Mouse (Mus musculus): Measurements from ENCODE around the gene Olfr1265. TPM values are rescaled to one million over a fixed set of nuclear protein-coding genes. Genes with fewer than 3 reads are reported as not detected.

Olfr1265 gene
- polyA plus RNA-seq (2015; fragmentation: Nextera tagmentation; extraction: Ambion mirVana) = not detected in 2 replicates

GRCm38 (mm10) chr2:90035037-90035436 is at the start of gene Olfr1265:
Olfr1265 (plus strand) TSS chr2:90035337.
- Histone ChIP-seq H3K4me3 (ENCODE audit: low read depth, low read length) (no peak within 1 kb of the TSS), H3K4me2 (ENCODE audit: low read length) (no peak within 1 kb of the TSS), H3K27me3 (ENCODE audit: control insufficient read depth, insufficient read depth, low read depth, low read length) (no peaks in the 10 kb centered on the region), H3K9ac (ENCODE audit: low read depth, low read length) (no peak within 1 kb of the TSS), H3K36me3 (ENCODE audit: control insufficient read depth, insufficient read depth, low read length) (no peaks in the 10 kb centered on the region), H3K9me3 (replicated peaks; ENCODE audit: control insufficient read depth, low read length, poor library complexity, severe bottlenecking) (no peaks in the 10 kb centered on the region), H3K27ac (ENCODE audit: low read length) (no peak within 1 kb of the TSS), H3K4me1 (ENCODE audit: control insufficient read depth, insufficient read depth, low read length) (no peaks in the 10 kb centered on the region)
- no peak for ATAC-seq

DNA sequence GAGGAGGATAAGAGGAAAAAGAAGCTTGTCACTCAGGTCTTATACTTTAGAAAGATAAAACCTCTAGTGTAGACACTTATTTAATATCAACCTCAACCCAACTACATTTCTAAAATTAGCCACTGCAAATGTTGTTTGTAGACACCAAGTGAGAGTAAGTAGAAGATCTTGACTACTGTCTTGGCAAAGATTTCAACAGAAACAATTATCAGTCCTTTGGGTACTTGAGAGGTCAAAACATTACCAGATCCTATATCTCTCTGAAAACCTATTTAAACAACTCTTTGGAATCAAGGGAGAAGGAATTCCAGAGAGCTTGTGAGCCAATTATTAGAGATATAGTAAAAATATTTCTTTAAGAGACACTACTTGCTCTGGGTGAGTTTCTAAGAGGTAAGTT is 44.2 kb upstream of the Olfr1265 start, which contains the start of gene Olfr1261:
TSS of gene Olfr1261 (plus strand) at position 301 of the 400 bp plus-strand sequence.
- Histone ChIP-seq H3K4me1 (ENCODE audit: control insufficient read depth, insufficient read depth, low read length) (no peaks in the 10 kb centered on the region), H3K9ac (ENCODE audit: low read depth, low read length) (no peak within 1 kb of the TSS), H3K4me2 (ENCODE audit: low read length) (no peak within 1 kb of the TSS), H3K27me3 (ENCODE audit: control insufficient read depth, insufficient read depth, low read depth, low read length) (no peaks in the 10 kb centered on the region), H3K36me3 (ENCODE audit: control insufficient read depth, insufficient read depth, low read length) (no peaks in the 10 kb centered on the region), H3K4me3 (ENCODE audit: low read depth, low read length) (no peak within 1 kb of the TSS), H3K27ac (ENCODE audit: low read length) (no peak within 1 kb of the TSS), H3K9me3 (replicated peaks; ENCODE audit: control insufficient read depth, low read length, poor library complexity, severe bottlenecking) (no peaks in the 10 kb centered on the region)
- ATAC-seq = no peak

- H3K27ac ChIP-seq (ENCODE audit: low read length) = no peak within 1 kb of the TSS
- H3K4me2 ChIP-seq (ENCODE audit: low read length) = no peak within 1 kb of the TSS
- no peak for ATAC-seq
- no peak within 1 kb of the TSS for H3K4me3 ChIP-seq (ENCODE audit: low read depth, low read length)
- no peaks in the 10 kb centered on the region for H3K27me3 ChIP-seq (ENCODE audit: control insufficient read depth, insufficient read depth, low read depth, low read length)
- no peaks in the 10 kb centered on the region for H3K4me1 ChIP-seq (ENCODE audit: control insufficient read depth, insufficient read depth, low read length)
- H3K36me3 ChIP-seq (ENCODE audit: control insufficient read depth, insufficient read depth, low read length) = no peaks in the 10 kb centered on the region
- H3K9me3 ChIP-seq (replicated peaks; ENCODE audit: control insufficient read depth, low read length, poor library complexity, severe bottlenecking) = no peaks in the 10 kb centered on the region
- H3K9ac ChIP-seq (ENCODE audit: low read depth, low read length) = no peak within 1 kb of the TSS
Observed at GRCm38 (mm10) chr2:89999845-90000244, 35.3 kb upstream of the Olfr1265 start, which contains the start of gene Olfr1262. Olfr1262 (plus strand) TSS chr2:90000145.

DNA sequence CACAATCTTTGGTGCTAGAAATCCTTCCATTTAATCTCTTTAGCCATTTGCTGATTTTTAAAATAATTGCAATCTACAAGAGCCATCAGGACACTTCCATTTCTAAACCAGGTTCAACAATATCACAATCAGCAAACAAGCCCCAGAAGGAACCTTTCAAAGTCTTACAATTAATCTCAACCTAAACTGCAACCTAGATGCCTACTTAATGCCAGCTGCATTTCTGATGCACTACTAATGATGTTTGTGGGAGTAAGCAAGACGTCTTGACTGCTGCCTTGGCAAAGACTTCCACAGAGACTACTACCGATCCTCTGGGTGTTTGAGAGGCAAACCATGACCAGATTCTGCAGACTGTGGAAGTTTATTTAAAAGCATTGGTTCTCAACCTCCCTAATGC is 23.3 kb upstream of the Olfr1265 start, which contains the start of gene Olfr1263:
TSS of gene Olfr1263 (plus strand) at position 301 of the 400 bp plus-strand sequence.
- Histone ChIP-seq H3K27me3 (ENCODE audit: control insufficient read depth, insufficient read depth, low read depth, low read length) (no peaks in the 10 kb centered on the region), H3K4me3 (ENCODE audit: low read depth, low read length) (no peak within 1 kb of the TSS), H3K9ac (ENCODE audit: low read depth, low read length) (no peak within 1 kb of the TSS), H3K27ac (ENCODE audit: low read length) (no peak within 1 kb of the TSS), H3K36me3 (ENCODE audit: control insufficient read depth, insufficient read depth, low read length) (no peaks in the 10 kb centered on the region), H3K9me3 (replicated peaks; ENCODE audit: control insufficient read depth, low read length, poor library complexity, severe bottlenecking) (no peaks in the 10 kb centered on the region), H3K4me1 (ENCODE audit: control insufficient read depth, insufficient read depth, low read length) (no peaks in the 10 kb centered on the region), H3K4me2 (ENCODE audit: low read length) (no peak within 1 kb of the TSS)
- ATAC-seq = no peak
- WGBS = 81% methylated on average over 2 of the region's 2 CpGs

DNA sequence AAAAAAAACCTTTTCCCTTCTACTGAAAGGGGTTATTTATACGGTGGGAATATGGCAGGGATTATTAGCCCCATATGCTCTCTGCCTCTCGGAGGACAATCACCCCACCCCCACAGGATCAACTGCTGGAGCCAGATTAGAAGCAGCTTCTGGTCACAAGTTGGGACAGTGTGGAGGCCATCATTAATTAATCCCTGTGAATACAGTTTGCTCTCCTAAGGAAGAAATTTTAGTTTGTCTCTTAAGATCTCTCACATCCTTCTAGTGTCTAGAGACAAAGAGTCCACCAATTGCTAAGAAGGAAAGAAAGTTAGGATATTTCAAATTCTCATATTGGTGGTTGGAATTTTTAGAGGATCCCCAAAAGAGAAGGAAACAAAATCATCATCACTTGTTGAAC is 9.7 kb upstream of the Olfr1265 start, which contains the start of gene Olfr1264:
TSS of gene Olfr1264 (minus strand) at position 101 of the 400 bp plus-strand sequence.
- Histone ChIP-seq H3K4me3 (ENCODE audit: low read depth, low read length) (no peak within 1 kb of the TSS), H3K27me3 (ENCODE audit: control insufficient read depth, insufficient read depth, low read depth, low read length) (no peaks in the 10 kb centered on the region), H3K9ac (ENCODE audit: low read depth, low read length) (no peak within 1 kb of the TSS), H3K4me1 (ENCODE audit: control insufficient read depth, insufficient read depth, low read length) (no peaks in the 10 kb centered on the region), H3K36me3 (ENCODE audit: control insufficient read depth, insufficient read depth, low read length) (no peaks in the 10 kb centered on the region), H3K4me2 (ENCODE audit: low read length) (no peak within 1 kb of the TSS), H3K9me3 (replicated peaks; ENCODE audit: control insufficient read depth, low read length, poor library complexity, severe bottlenecking) (no peaks in the 10 kb centered on the region), H3K27ac (ENCODE audit: low read length) (no peak within 1 kb of the TSS)
- 65% methylated on average over 2 of the region's 2 CpGs for WGBS
- ATAC-seq = no peak

- H3K4me3 ChIP-seq (ENCODE audit: low read depth, low read length) = no peak within 1 kb of the TSS
- H3K9me3 ChIP-seq (replicated peaks; ENCODE audit: control insufficient read depth, low read length, poor library complexity, severe bottlenecking) = no peaks in the 10 kb centered on the region
- no peak within 1 kb of the TSS for H3K9ac ChIP-seq (ENCODE audit: low read depth, low read length)
- no peak within 1 kb of the TSS for H3K27ac ChIP-seq (ENCODE audit: low read length)
- no peaks in the 10 kb centered on the region for H3K4me1 ChIP-seq (ENCODE audit: control insufficient read depth, insufficient read depth, low read length)
- H3K36me3 ChIP-seq (ENCODE audit: control insufficient read depth, insufficient read depth, low read length) = no peaks in the 10 kb centered on the region
- no peak within 1 kb of the TSS for H3K4me2 ChIP-seq (ENCODE audit: low read length)
- H3K27me3 ChIP-seq (ENCODE audit: control insufficient read depth, insufficient read depth, low read depth, low read length) = no peaks in the 10 kb centered on the region
- no peak for ATAC-seq
Observed at GRCm38 (mm10) chr2:90063494-90063893, 28.4 kb downstream of the Olfr1265 start, which contains the start of gene Olfr140. Olfr140 (minus strand) TSS chr2:90063594.

GRCm38 (mm10) chr2:90070065-90070464 is 34.9 kb downstream of the Olfr1265 start:
- WGBS = 72% methylated on average over 2 of the region's 2 CpGs

More at GRCm38 (mm10) chr2:90070065-90070464, 34.9 kb downstream of the Olfr1265 start:
- H3K36me3 ChIP-seq (ENCODE audit: control insufficient read depth, insufficient read depth, low read length) = no peaks in the 10 kb centered on the region
- no peak overlapping the region for H3K4me2 ChIP-seq (ENCODE audit: low read length)
- H3K4me3 ChIP-seq (ENCODE audit: low read depth, low read length) = no peak overlapping the region
- no peaks in the 10 kb centered on the region for H3K27me3 ChIP-seq (ENCODE audit: control insufficient read depth, insufficient read depth, low read depth, low read length)
- H3K9ac ChIP-seq (ENCODE audit: low read depth, low read length) = no peak overlapping the region
- no peak for ATAC-seq
- H3K4me1 ChIP-seq (ENCODE audit: control insufficient read depth, insufficient read depth, low read length) = no peaks in the 10 kb centered on the region
- H3K27ac ChIP-seq (ENCODE audit: low read length) = no peak overlapping the region
- no peaks in the 10 kb centered on the region for H3K9me3 ChIP-seq (replicated peaks; ENCODE audit: control insufficient read depth, low read length, poor library complexity, severe bottlenecking)

Other genes with a start within 250 kb of the Olfr1265 start
- gene Olfr1254, start 241.7 kb upstream of the Olfr1265 start, polyA plus RNA-seq (2015; fragmentation: Nextera tagmentation; extraction: Ambion mirVana) = not detected in 2 replicates
- not detected in 2 replicates for gene Olfr1255, start 223.3 kb upstream of the Olfr1265 start, polyA plus RNA-seq (2015; fragmentation: Nextera tagmentation; extraction: Ambion mirVana)
- not detected in 2 replicates for gene Olfr1256, start 193.8 kb upstream of the Olfr1265 start, polyA plus RNA-seq (2015; fragmentation: Nextera tagmentation; extraction: Ambion mirVana)
- gene Olfr48, start 187.1 kb upstream of the Olfr1265 start, polyA plus RNA-seq (2015; fragmentation: Nextera tagmentation; extraction: Ambion mirVana) = not detected in 2 replicates
- not detected in 2 replicates for gene Olfr1257, start 156.9 kb upstream of the Olfr1265 start, polyA plus RNA-seq (2015; fragmentation: Nextera tagmentation; extraction: Ambion mirVana)
- not detected in 2 replicates for gene Olfr1258, start 108.0 kb upstream of the Olfr1265 start, polyA plus RNA-seq (2015; fragmentation: Nextera tagmentation; extraction: Ambion mirVana)
- not detected in 2 replicates for gene Olfr1259, start 86.7 kb upstream of the Olfr1265 start, polyA plus RNA-seq (2015; fragmentation: Nextera tagmentation; extraction: Ambion mirVana)
- gene Olfr1260, start 61.0 kb upstream of the Olfr1265 start, polyA plus RNA-seq (2015; fragmentation: Nextera tagmentation; extraction: Ambion mirVana) = not detected in 2 replicates
- gene Olfr1261, start 44.1 kb upstream of the Olfr1265 start, polyA plus RNA-seq (2015; fragmentation: Nextera tagmentation; extraction: Ambion mirVana) = not detected in 2 replicates
- not detected in 2 replicates for gene Olfr1262, start 35.2 kb upstream of the Olfr1265 start, polyA plus RNA-seq (2015; fragmentation: Nextera tagmentation; extraction: Ambion mirVana)
- not detected in 2 replicates for gene Olfr1263, start 23.2 kb upstream of the Olfr1265 start, polyA plus RNA-seq (2015; fragmentation: Nextera tagmentation; extraction: Ambion mirVana)
- not detected in 2 replicates for gene Olfr1264, start 9.8 kb upstream of the Olfr1265 start, polyA plus RNA-seq (2015; fragmentation: Nextera tagmentation; extraction: Ambion mirVana)
- not detected in 2 replicates for gene Olfr140, start 28.3 kb downstream of the Olfr1265 start, polyA plus RNA-seq (2015; fragmentation: Nextera tagmentation; extraction: Ambion mirVana)
- gene Olfr1269, start 86.1 kb downstream of the Olfr1265 start, polyA plus RNA-seq (2015; fragmentation: Nextera tagmentation; extraction: Ambion mirVana) = not detected in 2 replicates
- not detected in 2 replicates for gene Olfr32, start 107.0 kb downstream of the Olfr1265 start, polyA plus RNA-seq (2015; fragmentation: Nextera tagmentation; extraction: Ambion mirVana)
- gene Olfr1270, start 117.8 kb downstream of the Olfr1265 start, polyA plus RNA-seq (2015; fragmentation: Nextera tagmentation; extraction: Ambion mirVana) = not detected in 2 replicates
- gene Olfr1506, start 189.2 kb downstream of the Olfr1265 start, polyA plus RNA-seq (2015; fragmentation: Nextera tagmentation; extraction: Ambion mirVana) = not detected in 2 replicates
- not detected in 2 replicates for gene Olfr142, start 222.3 kb downstream of the Olfr1265 start, polyA plus RNA-seq (2015; fragmentation: Nextera tagmentation; extraction: Ambion mirVana)
- not detected in 2 replicates for gene Olfr1271, start 235.7 kb downstream of the Olfr1265 start, polyA plus RNA-seq (2015; fragmentation: Nextera tagmentation; extraction: Ambion mirVana)

All from midbrain, embryonic 16.5 days (tissue).